Mouse (Mus musculus) myocyte (in vitro differentiated cells): Measurements from ENCODE around the gene Coa7.

Experiments
- CEBPB ChIP-seq: IDR thresholded peaks from 2 replicates; pipeline ENCODE4 v1.6.1; 2011; ENCODE audit warnings: mild to moderate bottlenecking, moderate library complexity; ENCODE audit not compliant: poor library complexity, insufficient read depth, severe bottlenecking
- MAX ChIP-seq: IDR thresholded peaks from one replicate; pipeline ENCODE4 v1.6.1; 2011; ENCODE audit warnings: low read depth, mild to moderate bottlenecking, control low read depth
- POLR2A ChIP-seq: IDR thresholded peaks from one replicate; pipeline ENCODE4 v1.6.1; 2011; ENCODE audit warnings: low read depth, mild to moderate bottlenecking, control low read depth, moderate library complexity; ENCODE audit not compliant: insufficient read length
- TCF3 ChIP-seq: IDR thresholded peaks from one replicate; pipeline ENCODE4 v1.6.1; 2011; ENCODE audit warnings: low read depth, control low read depth; ENCODE audit not compliant: insufficient read length
- USF1 ChIP-seq: IDR thresholded peaks from one replicate; pipeline ENCODE4 v1.6.1; 2011; ENCODE audit warnings: low read depth, mild to moderate bottlenecking, control low read depth, moderate library complexity

- TF ChIP-seq CEBPB (no peak), USF1 (no peak), POLR2A (no peak), MAX (no peak), TCF3 (no peak)
Measured at GRCm38 (mm10) chr4:108310706-108311105, 17.2 kb upstream of the Coa7 start.
